Mouse (Mus musculus) activated CD4-positive, CD25-positive, alpha-beta regulatory T cell (primary cell): ENCODE data around the gene Ms4a10. TPM values are rescaled to one million over a fixed set of nuclear protein-coding genes. Genes with fewer than 3 reads are reported as not detected.

Experiments used
- polyA plus RNA-seq, 2 experiments: library from polyadenylated mRNA; unstranded; fragments of 100-300 nt; shearing (Covaris generic); gene quantifications; one replicate each; pipeline ENCODE4 v1.2.1; 2017

Gene Ms4a10
- not detected for polyA plus RNA-seq

DNA sequence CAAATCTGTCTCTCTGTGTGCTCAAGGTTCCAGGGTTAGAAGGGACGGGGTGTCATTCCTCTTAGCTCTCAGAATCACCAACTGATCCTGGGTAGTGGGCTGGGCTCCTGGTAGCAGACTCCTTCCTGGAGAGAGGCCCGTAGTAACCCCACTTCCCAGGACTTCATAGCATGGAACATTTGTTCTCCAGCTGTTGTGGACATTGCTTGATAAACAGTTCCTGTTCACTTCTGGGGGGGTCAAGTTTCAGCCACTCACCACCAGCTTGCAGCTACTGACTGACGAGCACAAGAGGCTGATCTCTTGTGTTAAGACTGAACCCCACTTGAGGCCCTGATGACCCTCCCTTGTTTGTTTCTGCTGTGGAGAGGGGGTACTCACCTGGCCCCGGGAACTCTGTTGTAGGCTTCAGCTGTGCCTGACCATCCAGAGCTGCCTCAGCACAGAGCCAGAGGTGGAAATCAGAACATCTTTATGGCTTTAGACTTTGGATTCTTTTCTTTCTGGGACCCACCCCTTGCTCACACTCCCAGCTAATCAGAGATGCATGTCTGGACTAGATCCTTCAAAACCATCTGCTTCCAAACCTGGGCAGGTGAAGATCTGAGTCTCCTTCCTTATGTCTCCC is at the start of gene Ms4a10:
Gene Ms4a10, minus strand, starts transcription at position 433 of the 628 bp plus-strand sequence.

DNA sequence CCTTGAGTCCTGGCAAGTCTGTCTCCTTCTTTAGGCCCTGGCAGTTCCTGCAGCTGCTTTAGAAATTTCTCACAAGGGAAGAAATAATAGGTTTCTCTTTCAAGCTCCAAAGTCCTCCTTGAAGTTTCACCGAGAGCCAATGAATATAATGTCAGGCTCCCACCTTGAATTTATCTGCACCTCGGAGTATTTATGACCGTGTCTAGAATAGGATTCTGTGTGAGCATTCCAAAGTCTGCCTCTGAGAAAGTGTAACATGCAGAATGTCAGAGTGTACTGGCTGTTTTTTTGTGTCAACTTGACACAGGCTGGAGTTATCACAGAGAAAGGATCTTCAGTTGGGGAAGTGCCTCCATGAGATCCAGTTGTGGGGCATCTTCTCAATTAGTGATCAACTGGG is 43.4 kb upstream of the Ms4a10 start, which contains the start of gene Ms4a18:
Gene Ms4a18, minus strand, starts transcription at position 141 of the 400 bp plus-strand sequence.

DNA sequence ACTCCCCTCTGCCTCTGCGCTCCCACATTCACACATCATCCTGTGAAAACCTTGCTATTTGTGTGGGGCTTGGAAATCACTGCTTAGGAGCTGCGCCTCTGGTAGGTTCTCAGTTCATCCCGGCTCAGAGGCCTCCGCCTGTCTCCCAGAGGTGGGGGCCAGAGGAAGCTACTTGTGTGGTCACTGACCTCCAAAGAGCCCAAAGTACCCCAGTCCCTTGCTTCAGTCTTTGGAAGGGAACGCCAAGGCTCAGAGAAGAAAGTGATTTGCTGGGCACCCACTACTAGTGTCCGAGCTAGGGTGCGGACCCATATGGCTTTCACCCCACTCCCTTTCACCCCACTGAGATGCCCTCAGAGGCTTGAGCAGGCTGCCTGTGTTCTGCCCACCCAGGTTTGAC is 18.7 kb upstream of the Ms4a10 start, which contains the start of gene Ms4a15:
Gene Ms4a15, minus strand, starts transcription at position 101 of the 400 bp plus-strand sequence.

DNA sequence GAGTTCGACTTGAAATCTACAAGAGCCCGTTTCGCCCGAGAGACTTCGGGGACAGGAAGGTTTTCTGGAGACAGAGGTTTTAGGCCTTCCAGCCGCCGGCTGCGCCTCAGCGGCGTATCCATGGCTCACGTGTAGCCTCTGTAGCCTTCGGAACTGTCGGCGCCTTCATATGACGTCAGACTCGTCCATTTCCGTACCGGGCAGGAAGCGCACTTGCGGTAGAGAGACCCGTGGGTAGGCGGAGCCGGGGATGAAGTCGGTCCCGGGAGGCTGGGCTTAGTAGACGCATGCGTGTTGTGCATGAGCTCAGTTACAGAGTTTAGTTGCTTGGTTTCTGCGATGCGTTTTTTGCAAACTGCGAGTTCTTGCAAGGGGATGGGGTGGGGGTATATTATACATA is 25.4 kb downstream of the Ms4a10 start, which contains the start of gene Ccdc86:
Gene Ccdc86, minus strand, starts transcription at position 155 of the 400 bp plus-strand sequence.

DNA sequence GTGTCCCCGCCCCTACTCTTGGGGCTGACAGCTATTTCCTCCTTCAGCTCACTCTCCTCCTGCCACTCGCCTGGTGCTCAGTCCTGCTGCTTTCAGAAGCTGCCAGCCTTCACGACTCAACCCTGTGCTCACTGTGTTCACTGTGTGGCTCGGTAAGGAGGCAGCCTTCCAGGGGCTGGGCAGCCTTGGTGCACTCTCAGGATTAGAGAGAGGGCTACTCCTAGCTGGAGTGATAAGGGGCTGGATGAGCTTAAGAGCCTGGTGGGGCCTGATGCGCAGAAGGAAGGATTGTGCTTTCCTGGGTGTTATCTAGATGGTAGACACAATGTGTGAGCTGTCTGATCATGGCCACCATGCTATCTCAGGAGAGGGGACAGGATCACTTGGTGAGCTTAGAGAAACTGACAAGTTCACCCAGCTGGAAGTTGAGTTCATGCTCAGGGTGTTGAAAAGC is 37.3 kb downstream of the Ms4a10 start, which contains the start of gene Ptgdr2:
Gene Ptgdr2, plus strand, starts transcription at position 51 of the 454 bp plus-strand sequence.

DNA sequence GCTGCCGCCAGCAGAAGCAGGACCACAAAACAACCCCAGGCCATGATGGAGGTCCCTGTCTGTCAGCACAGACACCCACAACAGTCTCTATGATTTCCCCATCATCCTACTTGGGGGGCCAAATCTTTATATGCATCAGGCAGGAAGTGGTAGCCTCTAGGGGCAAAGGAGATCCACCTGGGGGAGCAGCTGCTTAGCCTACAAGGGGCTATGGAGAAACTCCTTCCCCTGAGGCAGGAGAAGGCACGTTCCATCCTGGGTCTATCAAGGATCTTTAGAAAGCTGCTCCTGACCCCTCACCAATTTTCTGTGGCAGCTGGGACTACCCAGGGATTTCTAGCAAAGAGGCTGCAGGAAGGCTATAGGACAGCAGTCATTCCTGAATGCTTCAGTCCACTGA is 53.9 kb downstream of the Ms4a10 start, which contains the start of gene Zp1:
Gene Zp1, minus strand, starts transcription at position 101 of the 400 bp plus-strand sequence.

Other genes with a start within 250 kb of the Ms4a10 start
- 100 to 1,000 TPM; 458 to 705 TPM for gene Cd5, start 235.7 kb downstream of the Ms4a10 start, polyA plus RNA-seq
- gene Cd6, start 144.6 kb downstream of the Ms4a10 start, polyA plus RNA-seq = 100 to 1,000 TPM; 369 to 700 TPM
- gene Slc15a3, start 134.9 kb downstream of the Ms4a10 start, polyA plus RNA-seq = 1 to 10 TPM; 1.7 to 4.7 TPM
- 1 to 10 TPM in 1 of 2 experiments, under 1 TPM in 1; 0.15 to 1.2 TPM for gene Tmem132a, start 104.7 kb downstream of the Ms4a10 start, polyA plus RNA-seq
- gene Tmem109, start 92.7 kb downstream of the Ms4a10 start, polyA plus RNA-seq = 10 to 100 TPM; 34.1 to 48.5 TPM
- 100 to 1,000 TPM in 1 of 2 experiments, 10 to 100 TPM in 1; 88.2 to 107 TPM for gene Prpf19, start 79.4 kb downstream of the Ms4a10 start, polyA plus RNA-seq
- not detected for gene Zp1, start 54.0 kb downstream of the Ms4a10 start, polyA plus RNA-seq
- gene Ptgdr2, start 37.5 kb downstream of the Ms4a10 start, polyA plus RNA-seq = under 1 TPM in 1 of 2 experiments, not detected in 1; 0.14 TPM
- 10 to 100 TPM; 12.4 to 18.3 TPM for gene Ccdc86, start 25.4 kb downstream of the Ms4a10 start, polyA plus RNA-seq
- not detected for gene Ms4a15, start 18.6 kb upstream of the Ms4a10 start, polyA plus RNA-seq
- not detected for gene Ms4a18, start 43.4 kb upstream of the Ms4a10 start, polyA plus RNA-seq
- 1 to 10 TPM in 1 of 2 experiments, under 1 TPM in 1; 0.18 to 5.1 TPM for gene Ms4a8a, start 106.4 kb upstream of the Ms4a10 start, polyA plus RNA-seq
- gene 1700017D01Rik, start 156.2 kb upstream of the Ms4a10 start, polyA plus RNA-seq = not detected
- not detected for gene 1700025F22Rik, start 190.7 kb upstream of the Ms4a10 start, polyA plus RNA-seq
- not detected for gene Ms4a13, start 222.1 kb upstream of the Ms4a10 start, polyA plus RNA-seq